Mouse (Mus musculus): ENCODE measurements around the gene Aasdh. TPM values are rescaled to one million over a fixed set of nuclear protein-coding genes. Genes with fewer than 3 reads are reported as not detected.
"Not testable (repeated sequence)": the region's sequence is repeated elsewhere in the genome, so short reads cannot be mapped to it uniquely, and the experiment has no call there.

Aasdh gene
- polyA plus RNA-seq, 1 experiment from 2014 or later, result 17.6 TPM

GRCm38 (mm10) chr5:76942505-76942904, 37.2 kb upstream of the Aasdh start:
- H3K27me3 ChIP-seq (ENCODE audit: insufficient read depth, poor library complexity, severe bottlenecking), result no peaks in the 10 kb centered on the region
- no peak overlapping the region for H3K27ac ChIP-seq
- peaks cover 60% of the 10 kb centered on the region for H3K36me3 ChIP-seq
- 97% methylated on average over 4 of the region's 4 CpGs for WGBS
- H3K4me1 ChIP-seq (replicated peaks), result 0 out of 2 replicates have a peak, but pooled peaks cover 16% of the 10 kb centered on the region
- no peak overlapping the region for H3K4me3 ChIP-seq
- peaks cover 8% of the 10 kb centered on the region; the same call in 1 of the 2 replicates for H3K9me3 ChIP-seq
- DNase-seq (ENCODE audit: low spot score), result no peak

GRCm38 (mm10) chr5:76941975-76942374, 36.7 kb upstream of the Aasdh start:
- Histone ChIP-seq H3K4me1 (replicated peaks) (0 out of 2 replicates have a peak, but pooled peaks cover 16% of the 10 kb centered on the region), H3K9me3 (peaks cover 8% of the 10 kb centered on the region; the same call in 1 of the 2 replicates), H3K27me3 (ENCODE audit: insufficient read depth, poor library complexity, severe bottlenecking) (no peaks in the 10 kb centered on the region), H3K27ac (no peak overlapping the region), H3K36me3 (peaks cover 55% of the 10 kb centered on the region), H3K4me3 (no peak overlapping the region)
- no peak for DNase-seq (ENCODE audit: low spot score)
- WGBS, result 92% methylated on average over 4 of the region's 4 CpGs

GRCm38 (mm10) chr5:76939717-76940116, 34.4 kb upstream of the Aasdh start:
- H3K36me3 ChIP-seq, result peaks cover 44% of the 10 kb centered on the region
- H3K9me3 ChIP-seq, result peaks cover 8% of the 10 kb centered on the region; the same call in 1 of the 2 replicates
- H3K4me3 ChIP-seq, result no peak overlapping the region
- DNase-seq (ENCODE audit: low spot score), result no peak
- H3K27ac ChIP-seq, result no peak overlapping the region
- 95% methylated on average over 8 of the region's 8 CpGs for WGBS
- no peaks in the 10 kb centered on the region for H3K4me1 ChIP-seq (replicated peaks)
- no peaks in the 10 kb centered on the region for H3K27me3 ChIP-seq (ENCODE audit: insufficient read depth, poor library complexity, severe bottlenecking)

GRCm38 (mm10) chr5:76929180-76929877, 24.0 kb upstream of the Aasdh start:
- peaks cover 53% of the 10 kb centered on the region for H3K36me3 ChIP-seq
- DNase-seq (ENCODE audit: low spot score), result no peak
- H3K27ac ChIP-seq, result no peak overlapping the region
- H3K4me1 ChIP-seq (replicated peaks), result no peaks in the 10 kb centered on the region
- peaks cover 12% of the 10 kb centered on the region; the same call in 1 of the 2 replicates for H3K9me3 ChIP-seq
- H3K27me3 ChIP-seq (ENCODE audit: insufficient read depth, poor library complexity, severe bottlenecking), result no peaks in the 10 kb centered on the region
- whole genome bisulfite sequencing, result 77% methylated on average over 7 of the region's 7 CpGs
- H3K4me3 ChIP-seq, result no peak overlapping the region

- no peak overlapping the region for H3K4me3 ChIP-seq
- no peaks in the 10 kb centered on the region for H3K4me1 ChIP-seq (replicated peaks)
- 87% methylated on average over 16 of the region's 16 CpGs for WGBS
- H3K27me3 ChIP-seq (ENCODE audit: insufficient read depth, poor library complexity, severe bottlenecking), result no peaks in the 10 kb centered on the region
- no peak overlapping the region for H3K27ac ChIP-seq
- peaks cover 12% of the 10 kb centered on the region; the same call in 1 of the 2 replicates for H3K9me3 ChIP-seq
- H3K36me3 ChIP-seq, result peaks cover 63% of the 10 kb centered on the region
- no peak for DNase-seq (ENCODE audit: low spot score)
Observed at GRCm38 (mm10) chr5:76928124-76928832, 23.0 kb upstream of the Aasdh start.

GRCm38 (mm10) chr5:76924296-76924695, 19.0 kb upstream of the Aasdh start:
- Histone ChIP-seq H3K4me1 (replicated peaks) (no peaks in the 10 kb centered on the region), H3K27me3 (ENCODE audit: insufficient read depth, poor library complexity, severe bottlenecking) (no peaks in the 10 kb centered on the region), H3K9me3 (peaks cover 12% of the 10 kb centered on the region; the same call in 1 of the 2 replicates), H3K36me3 (peaks cover 97% of the 10 kb centered on the region), H3K27ac (no peak overlapping the region), H3K4me3 (no peak overlapping the region)
- no peak for DNase-seq (ENCODE audit: low spot score)
- WGBS, result 80% methylated on average over 1 of the region's 1 CpGs

GRCm38 (mm10) chr5:76923428-76923827, 18.1 kb upstream of the Aasdh start:
- WGBS, result 94% methylated on average over 13 of the region's 13 CpGs
- DNase-seq (ENCODE audit: low spot score), result no peak
- no peak overlapping the region for H3K27ac ChIP-seq
- no peaks in the 10 kb centered on the region for H3K27me3 ChIP-seq (ENCODE audit: insufficient read depth, poor library complexity, severe bottlenecking)
- peaks cover 100% of the 10 kb centered on the region for H3K36me3 ChIP-seq
- H3K4me1 ChIP-seq (replicated peaks), result no peaks in the 10 kb centered on the region
- H3K4me3 ChIP-seq, result no peak overlapping the region
- H3K9me3 ChIP-seq, result peaks cover 10% of the 10 kb centered on the region; the same call in 1 of the 2 replicates

- DNase-seq (ENCODE audit: low spot score), result no peak
- WGBS, result 85% methylated on average over 4 of the region's 4 CpGs
- no peaks in the 10 kb centered on the region for H3K27me3 ChIP-seq (ENCODE audit: insufficient read depth, poor library complexity, severe bottlenecking)
- peaks cover 8% of the 10 kb centered on the region; the same call in 1 of the 2 replicates for H3K9me3 ChIP-seq
- H3K27ac ChIP-seq, result no peak overlapping the region
- no peak overlapping the region for H3K4me3 ChIP-seq
- H3K4me1 ChIP-seq (replicated peaks), result no peaks in the 10 kb centered on the region
- H3K36me3 ChIP-seq, result peaks cover 100% of the 10 kb centered on the region
Observed at GRCm38 (mm10) chr5:76922833-76923232, 17.5 kb upstream of the Aasdh start.

GRCm38 (mm10) chr5:76912522-76912921, 7.2 kb upstream of the Aasdh start:
- 87% methylated on average over 5 of the region's 5 CpGs for WGBS
- not testable (repeated sequence) for H3K27me3 ChIP-seq (ENCODE audit: insufficient read depth, poor library complexity, severe bottlenecking)

GRCm38 (mm10) chr5:76910807-76911206, 5.5 kb upstream of the Aasdh start:
- 84% methylated on average over 3 of the region's 3 CpGs for WGBS
- Histone ChIP-seq H3K36me3 (peaks cover 29% of the 10 kb centered on the region), H3K4me1 (replicated peaks) (peaks cover 6% of the 10 kb centered on the region), H3K4me3 (no peak overlapping the region), H3K27me3 (ENCODE audit: insufficient read depth, poor library complexity, severe bottlenecking) (no peaks in the 10 kb centered on the region), H3K27ac (no peak overlapping the region), H3K9me3 (no peaks in the 10 kb centered on the region)
- DNase-seq (ENCODE audit: low spot score), result no peak

More at GRCm38 (mm10) chr5:76912522-76912921, 7.2 kb upstream of the Aasdh start:
- not testable (repeated sequence) for H3K27ac ChIP-seq; H3K9me3 ChIP-seq; DNase-seq (ENCODE audit: low spot score); H3K4me1 ChIP-seq (replicated peaks); H3K4me3 ChIP-seq
- peaks cover 40% of the 10 kb centered on the region for H3K36me3 ChIP-seq

- Histone ChIP-seq H3K4me3 (peak overlapping the region; percentile 80), H3K9me3 (no peaks in the 10 kb centered on the region), H3K27ac (peak overlapping the region; percentile 93; the same call in 1 of the 2 replicates), H3K4me1 (replicated peaks) (peaks cover 12% of the 10 kb centered on the region), H3K36me3 (peaks cover 15% of the 10 kb centered on the region), H3K27me3 (ENCODE audit: insufficient read depth, poor library complexity, severe bottlenecking) (no peaks in the 10 kb centered on the region)
- DNase-seq (ENCODE audit: low spot score), result no peak
- WGBS, result 42% methylated on average over 3 of the region's 3 CpGs
Observed at GRCm38 (mm10) chr5:76906155-76906499, 813 bp upstream of the Aasdh start.

GRCm38 (mm10) chr5:76904713-76905404, 455 bp downstream of the Aasdh start:
- Histone ChIP-seq H3K36me3 (peaks cover 9% of the 10 kb centered on the region), H3K27ac (peak overlapping the region; percentile 93), H3K9me3 (no peaks in the 10 kb centered on the region), H3K4me1 (replicated peaks) (peaks cover 12% of the 10 kb centered on the region), H3K4me3 (peak overlapping the region; percentile 80), H3K27me3 (ENCODE audit: insufficient read depth, poor library complexity, severe bottlenecking) (no peaks in the 10 kb centered on the region)
- peak; percentile 22 for DNase-seq (ENCODE audit: low spot score)
- 4% methylated on average over 19 of the region's 19 CpGs for WGBS
